ENCODE assay signal across 8 mouse cellular contexts in genomic region chr1:93114713-93115463, GRCm38 (mm10). TPM values are rescaled to one million over a fixed set of nuclear protein-coding genes. Genes with fewer than 3 reads are reported as not detected.
DNase-seq lines count a peak whose midpoint lies in the region; ATAC-seq and TF ChIP-seq lines count a peak whose summit lies in the region.

No protein-coding gene starts in this region.

- peak overlapping the region; percentile 32; the same call in 1 of the 2 replicates for H3K4me3 ChIP-seq in spleen, adult 2 months (ENCODE audit: extremely low read depth, insufficient read depth, insufficient read length)
- peak overlapping the region; percentile 55 for H3K4me3 ChIP-seq in limb, embryonic 10.5 days
- H3K4me3 ChIP-seq in midbrain, embryonic 13.5 days (replicated peaks), result peak overlapping the region; percentile 39

- WGBS in spleen, adult 2 months, result 29% methylated on average over 21 of the region's 21 CpGs
- WGBS in limb, embryonic 10.5 days, result 30% methylated on average over 21 of the region's 21 CpGs
- 21% methylated on average over 21 of the region's 21 CpGs for WGBS in midbrain, embryonic 13.5 days

- H3K36me3 ChIP-seq in spleen, adult 2 months (ENCODE audit: control insufficient read depth, insufficient read depth, low read length), result no peaks in the 10 kb centered on the region
- H3K36me3 ChIP-seq in limb, embryonic 10.5 days, result no peaks in the 10 kb centered on the region
- no peaks in the 10 kb centered on the region for H3K36me3 ChIP-seq in midbrain, embryonic 13.5 days

- no peak for DNase-seq in spleen, adult 2 months (ENCODE audit: low read depth in 1 of 2, low spot score in 2 of 2)
- no peak for DNase-seq in spleen, adult 18-20 months
- peak; percentile 46 to 80 for DNase-seq in cerebellum, postnatal 4 days (ENCODE audit: low spot score in 2 of 2)
- DNase-seq in gastrocnemius, postnatal 25 days, result peak; percentile 41
- DNase-seq in kidney, adult 11 months, result peak; percentile 64
- peak; percentile 96 for DNase-seq in limb, embryonic 10.5 days (ENCODE audit: low spot score)
- DNase-seq in telencephalon, adult 2 months (ENCODE audit: low read depth, low spot score), result peak; percentile 86

- no peaks in the 10 kb centered on the region for H3K4me1 ChIP-seq in spleen, adult 2 months (ENCODE audit: control insufficient read depth, insufficient read depth, insufficient read length)
- peaks cover 12% of the 10 kb centered on the region for H3K4me1 ChIP-seq in limb, embryonic 10.5 days
- H3K4me1 ChIP-seq in midbrain, embryonic 13.5 days (replicated peaks), result peaks cover 10% of the 10 kb centered on the region

- ATAC-seq in midbrain, embryonic 13.5 days, result peak; percentile 100

- TF ChIP-seq CTCF in spleen, adult 2 months (IDR thresholded peaks at IDR 0.05; ENCODE audit: extremely low read depth, insufficient read depth, insufficient read length, insufficient replicate concordance), result no peak

- H3K27ac ChIP-seq in spleen, adult 2 months (ENCODE audit: insufficient read depth, low read length), result no peak overlapping the region
- H3K27ac ChIP-seq in limb, embryonic 10.5 days, result peak overlapping the region; percentile 83
- peak overlapping the region; percentile 73 for H3K27ac ChIP-seq in midbrain, embryonic 13.5 days

- H3K9me3 ChIP-seq in limb, embryonic 10.5 days (replicated peaks), result no peaks in the 10 kb centered on the region
- no peaks in the 10 kb centered on the region for H3K9me3 ChIP-seq in midbrain, embryonic 13.5 days

- H3K4me2 ChIP-seq in midbrain, embryonic 13.5 days (replicated peaks), result peak overlapping the region; percentile 67

- no peaks in the 10 kb centered on the region for H3K27me3 ChIP-seq in spleen, adult 2 months (ENCODE audit: control insufficient read depth, insufficient read depth, low read length)
- peaks cover 7% of the 10 kb centered on the region; the same call in 1 of the 2 replicates for H3K27me3 ChIP-seq in limb, embryonic 10.5 days (ENCODE audit: low read depth, poor library complexity, severe bottlenecking)
- no peaks in the 10 kb centered on the region for H3K27me3 ChIP-seq in midbrain, embryonic 13.5 days

- peak overlapping the region; percentile 56 for H3K9ac ChIP-seq in midbrain, embryonic 13.5 days (replicated peaks)

- TF ChIP-seq POLR2A in spleen, adult 2 months (IDR thresholded peaks at IDR 0.05; ENCODE audit: low read depth, low read length), result no peak

RNA-seq across cellular contexts. Expression of gene Kif1a, which starts 13.1 kb away (rescaled TPM):
- 0.49 and 0.77 TPM in 2 replicates for polyA plus RNA-seq in spleen, adult 2 months (2012; rRNA removed)
- total RNA-seq in gastrocnemius, postnatal 25 days (2021), result 1 to 10 TPM; 1.5 to 1.7 TPM
- polyA plus RNA-seq in limb, embryonic 10.5 days (2016; fragmentation: Nextera tagmentation; extraction: Ambion mirVana), result 2.2 and 4.9 TPM in 2 replicates
- 272 and 327 TPM in 2 replicates for polyA plus RNA-seq in midbrain, embryonic 13.5 days (2015; fragmentation: Nextera tagmentation; extraction: Ambion mirVana)

RNA-seq across cellular contexts. Expression of gene Agxt, which starts 20.2 kb away (rescaled TPM):
- not detected in 2 replicates for polyA plus RNA-seq in spleen, adult 2 months (2012; rRNA removed)
- not detected for total RNA-seq in gastrocnemius, postnatal 25 days (2021)
- polyA plus RNA-seq in limb, embryonic 10.5 days (2016; fragmentation: Nextera tagmentation; extraction: Ambion mirVana), result 0.11 TPM in 1 of 2 replicates, not detected in the other
- not detected in 2 replicates for polyA plus RNA-seq in midbrain, embryonic 13.5 days (2015; fragmentation: Nextera tagmentation; extraction: Ambion mirVana)

RNA-seq across cellular contexts. Expression of gene 2310007B03Rik, which starts 45.9 kb away (rescaled TPM):
- not detected in 2 replicates for polyA plus RNA-seq in spleen, adult 2 months (2012; rRNA removed)
- not detected for total RNA-seq in gastrocnemius, postnatal 25 days (2021)
- 0.74 and 1.4 TPM in 2 replicates for polyA plus RNA-seq in limb, embryonic 10.5 days (2016; fragmentation: Nextera tagmentation; extraction: Ambion mirVana)
- not detected in 2 replicates for polyA plus RNA-seq in midbrain, embryonic 13.5 days (2015; fragmentation: Nextera tagmentation; extraction: Ambion mirVana)

RNA-seq across cellular contexts. Expression of gene Crocc2, which starts 53.6 kb away (rescaled TPM):
- polyA plus RNA-seq in spleen, adult 2 months (2012; rRNA removed), result 0.08 and 0.16 TPM in 2 replicates
- not detected for total RNA-seq in gastrocnemius, postnatal 25 days (2021)
- polyA plus RNA-seq in limb, embryonic 10.5 days (2016; fragmentation: Nextera tagmentation; extraction: Ambion mirVana), result 0.33 and 0.34 TPM in 2 replicates
- 0.12 and 0.24 TPM in 2 replicates for polyA plus RNA-seq in midbrain, embryonic 13.5 days (2015; fragmentation: Nextera tagmentation; extraction: Ambion mirVana)

Comparison
In these comparisons a context has a peak if more than half of its experiments do, and no peak if none do; other contexts are left out.
1. DNase-seq: peak in cerebellum, postnatal 4 days (2 of 2), gastrocnemius, postnatal 25 days (single experiment), kidney, adult 11 months (single experiment), limb, embryonic 10.5 days (single experiment) and telencephalon, adult 2 months (single experiment); none in spleen, adult 2 months (0 of 2) and spleen, adult 18-20 months (0 of 2).
2. RNA of gene Kif1a, which starts 13.1 kb away (polyA plus RNA-seq): 272 to 327 TPM in midbrain, embryonic 13.5 days; 2.2 to 4.9 TPM in limb, embryonic 10.5 days and 0.49 to 0.77 TPM in spleen, adult 2 months; every median in the first group is over 10 times any median in the second.
3. Peak in every context shown above with its lines, with median percentiles within 50 percentile points of each other: H3K4me3 ChIP-seq.